Mouse (Mus musculus) spleen, postnatal 4 days (tissue): ENCODE measurements around the gene Rpl10.

ENCODE experiments used
- DNase-seq, 2 experiments: peaks; one replicate each; pipeline ENCODE4 v3.0.0; 2022; ENCODE audit warnings: low spot score in 2 of 2

Gene Rpl10

GRCm38 (mm10) chrX:74281041-74281731 lies 10.6 kb downstream of the Rpl10 start:
- no peak for DNase-seq

GRCm38 (mm10) chrX:74281732-74282394 lies 11.3 kb downstream of the Rpl10 start, which contains the start of the genes Taz and Dnase1l1:
Taz (plus strand) TSS chrX:74281912.
Dnase1l1 (minus strand) TSS chrX:74282337.
- peak; percentile 79 to 85 for DNase-seq

GRCm38 (mm10) chrX:74282395-74283091 lies 11.9 kb downstream of the Rpl10 start:
- peak; percentile 86 to 90 for DNase-seq

GRCm38 (mm10) chrX:74283092-74283437 lies 12.5 kb downstream of the Rpl10 start:
- DNase-seq = no peak

GRCm38 (mm10) chrX:74293431-74293830 lies 22.8 kb downstream of the Rpl10 start:
- no peak for DNase-seq

- DNase-seq = peak; percentile 94
Observed at GRCm38 (mm10) chrX:74296538-74297448, 26.2 kb downstream of the Rpl10 start, which contains the start of gene Atp6ap1. Atp6ap1 (plus strand) TSS chrX:74297097.

GRCm38 (mm10) chrX:74298348-74298747 lies 27.7 kb downstream of the Rpl10 start:
- DNase-seq = no peak

- no peak for DNase-seq
Observed at GRCm38 (mm10) chrX:74299721-74300120, 29.1 kb downstream of the Rpl10 start.

- peak; percentile 73 to 89 for DNase-seq
Observed at GRCm38 (mm10) chrX:74304867-74305700, 34.5 kb downstream of the Rpl10 start, which contains the start of gene Gdi1. Gdi1 (plus strand) TSS chrX:74304998.

- peak; percentile 85 to 90 for DNase-seq
Observed at GRCm38 (mm10) chrX:74312540-74313464, 42.2 kb downstream of the Rpl10 start, which contains the start of gene Fam50a. Fam50a (plus strand) TSS chrX:74313033.
